Mouse (Mus musculus): ENCODE measurements at regions not wholly inside any gene's neighbourhood (a gene's known extent, or its start where the extent isn't known, plus 50 kb on each side); places are given as distances from the start of the nearest gene placed in this dataset.

DNA sequence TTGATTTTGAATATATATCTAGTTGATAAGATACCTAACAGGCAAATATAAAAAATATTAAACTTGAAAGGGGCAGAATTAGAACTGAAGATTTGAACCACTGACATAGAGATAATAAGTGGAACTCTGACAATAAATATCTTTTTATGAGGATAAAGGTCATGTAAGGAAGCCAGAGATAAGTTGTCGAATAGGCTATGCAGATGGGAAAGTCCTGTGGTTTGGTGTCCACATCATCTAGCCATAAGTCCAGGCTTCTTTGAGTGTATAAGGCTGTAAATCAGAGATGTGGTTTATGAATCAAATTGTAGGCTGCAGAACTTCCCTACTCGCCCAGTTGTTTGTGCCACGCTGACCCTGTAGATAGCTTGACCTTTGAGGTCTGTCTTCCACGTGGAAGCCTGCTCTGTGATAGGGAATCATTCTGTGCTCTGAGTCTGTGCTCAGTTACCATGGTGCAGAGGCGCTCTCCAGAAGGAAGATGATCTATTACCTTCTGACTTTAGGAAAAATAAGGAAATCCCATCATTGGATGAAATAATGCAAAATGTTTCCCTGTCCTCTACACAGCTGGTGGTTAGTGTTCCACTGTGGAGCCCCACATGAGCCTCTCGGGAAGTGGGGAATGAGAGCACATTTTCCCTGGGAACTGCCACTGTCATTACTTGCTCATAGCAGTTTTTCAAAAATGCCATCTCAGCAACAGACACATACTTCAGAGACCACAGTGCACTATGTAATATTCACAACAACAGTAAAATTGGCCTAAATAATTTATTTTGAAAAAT lies 56.3 kb upstream of the Slc5a12 start:
- Histone ChIP-seq H3K36me3 (ENCODE audit: poor library complexity, severe bottlenecking) (no peaks in the 10 kb centered on the region), H3K27me3 (no peaks in the 10 kb centered on the region), H3K27ac (no peak overlapping the region), H3K4me2 (no peak overlapping the region), H3K4me3 (no peak overlapping the region), H3K9me3 (replicated peaks) (no peaks in the 10 kb centered on the region), H3K4me1 (no peaks in the 10 kb centered on the region), H3K9ac (no peak overlapping the region)
- ATAC-seq: no peak
- 90% methylated on average over 6 of the region's 6 CpGs for WGBS

DNA sequence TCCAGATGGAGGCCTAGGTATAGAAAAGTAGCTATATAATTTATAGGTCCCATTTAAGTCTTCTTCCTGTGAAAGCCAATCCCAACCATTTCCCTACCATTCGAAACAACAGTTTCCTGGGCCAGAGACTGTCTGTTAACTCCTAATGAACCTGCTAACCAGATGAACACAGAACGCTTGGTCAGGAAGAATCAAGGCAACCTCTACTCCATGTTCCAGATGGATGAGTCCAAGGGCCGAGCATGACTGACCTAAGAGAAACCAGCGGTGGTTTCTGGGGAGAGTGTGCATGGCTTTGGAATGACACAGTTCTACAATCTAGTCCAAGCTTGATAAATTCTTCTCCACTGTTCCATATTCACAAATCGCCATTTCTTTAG lies 55.8 kb upstream of the Slc5a12 start:
- H3K4me2 ChIP-seq: no peak overlapping the region
- H3K4me1 ChIP-seq: no peaks in the 10 kb centered on the region
- no peaks in the 10 kb centered on the region for H3K36me3 ChIP-seq (ENCODE audit: poor library complexity, severe bottlenecking)
- no peak overlapping the region for H3K9ac ChIP-seq
- H3K9me3 ChIP-seq (replicated peaks): no peaks in the 10 kb centered on the region
- 88% methylated on average over 5 of the region's 5 CpGs for WGBS
- ATAC-seq: no peak
- no peaks in the 10 kb centered on the region for H3K27me3 ChIP-seq
- H3K27ac ChIP-seq: no peak overlapping the region
- H3K4me3 ChIP-seq: no peak overlapping the region

Data from forebrain, embryonic 13.5 days (tissue).